Mouse (Mus musculus) MEL (cell line): ENCODE results near the gene Sema3a. TPM values are rescaled to one million over a fixed set of nuclear protein-coding genes. Genes with fewer than 3 reads are reported as not detected.

ENCODE experiments used
- DNase-seq: peaks from one replicate; pipeline ENCODE4 v3.0.0; 2011; ENCODE audit warnings: low read depth, low spot score
- H3K27ac ChIP-seq: 2 replicates; pipeline ENCODE4 v1.5.1; 2012; ENCODE audit warnings: low read depth, mild to moderate bottlenecking, control low read depth, low read length, moderate library complexity; ENCODE audit not compliant: control insufficient read depth
- H3K27me3 ChIP-seq, 2 experiments: fragments of 150-350 bp in 1 of 2; sonication (generic) in 1 of 2; 2 replicates each; pipeline ENCODE4 v1.6.1; 2012; ENCODE audit warnings: low read length in 2 of 2, mild to moderate bottlenecking in 2 of 2, improper control_type of control experiment in 1 of 2, moderate library complexity in 1 of 2; ENCODE audit not compliant: insufficient read depth in 2 of 2, control insufficient read depth in 1 of 2
- H3K36me3 ChIP-seq, 2 experiments: 2 replicates each; pipeline ENCODE4 v1.6.1; 2012 to 2014; ENCODE audit warnings: low read length in 2 of 2, improper control_type of control experiment in 1 of 2, inconsistent platforms in 1 of 2, mild to moderate bottlenecking in 1 of 2; ENCODE audit not compliant: insufficient read depth in 2 of 2, control insufficient read depth in 1 of 2
- H3K4me1 ChIP-seq, 2 experiments: fragments of 150-350 bp in 1 of 2; sonication (generic) in 1 of 2; 2 replicates each; pipeline ENCODE4 v1.6.1; 2012; ENCODE audit warnings: low read length in 2 of 2, improper control_type of control experiment in 1 of 2, mild to moderate bottlenecking in 1 of 2; ENCODE audit not compliant: insufficient read depth in 2 of 2, control insufficient read depth in 1 of 2
- H3K4me3 ChIP-seq, 2 experiments: fragments of 150-350 bp in 1 of 2; sonication (generic) in 1 of 2; 2 replicates each; pipeline ENCODE4 v1.5.1; 2012; ENCODE audit warnings: low read depth in 2 of 2, low read length in 2 of 2, mild to moderate bottlenecking in 2 of 2, moderate library complexity in 2 of 2, control low read depth in 1 of 2, improper control_type of control experiment in 1 of 2; ENCODE audit not compliant: control insufficient read depth in 1 of 2, insufficient read depth in 1 of 2
- H3K79me2 ChIP-seq: 2 replicates; pipeline ENCODE4 v1.6.1; 2012; ENCODE audit warnings: mild to moderate bottlenecking, low read length, moderate library complexity; ENCODE audit not compliant: control insufficient read depth, poor library complexity, insufficient read depth
- H3K9ac ChIP-seq: 2 replicates; pipeline ENCODE4 v1.6.1; 2012; ENCODE audit warnings: low read depth, mild to moderate bottlenecking, control low read depth, low read length, moderate library complexity; ENCODE audit not compliant: control insufficient read depth, poor library complexity, severe bottlenecking
- H3K9me3 ChIP-seq: fragments of 150-350 bp; sonication (generic); replicated peaks from 2 replicates; pipeline ENCODE4 v1.6.1; 2012; ENCODE audit warnings: mild to moderate bottlenecking, low read length, improper control_type of control experiment, moderate library complexity; ENCODE audit not compliant: insufficient read depth
- BHLHE40 ChIP-seq: IDR thresholded peaks from 2 replicates; pipeline ENCODE4 v1.6.1; 2012; ENCODE audit warnings: low read depth, mild to moderate bottlenecking, inconsistent platforms, low read length, improper control_type of control experiment, borderline replicate concordance
- CHD1 ChIP-seq: IDR thresholded peaks from 2 replicates; pipeline ENCODE4 v1.6.1; 2012; ENCODE audit warnings: low read depth, mild to moderate bottlenecking, inconsistent platforms, low read length, improper control_type of control experiment
- CHD2 ChIP-seq: IDR thresholded peaks from 2 replicates; pipeline ENCODE4 v1.6.1; 2011; ENCODE audit warnings: low read length, improper control_type of control experiment
- E2F4 ChIP-seq: IDR thresholded peaks from 2 replicates; pipeline ENCODE4 v1.6.1; 2011; ENCODE audit warnings: low read depth, low read length, improper control_type of control experiment, borderline replicate concordance
- ELF1 ChIP-seq: IDR thresholded peaks from 2 replicates; pipeline ENCODE4 v1.6.1; 2014; ENCODE audit warnings: low read depth, mild to moderate bottlenecking, inconsistent platforms, low read length, improper control_type of control experiment, moderate library complexity
- ETS1 ChIP-seq: IDR thresholded peaks from 2 replicates; pipeline ENCODE4 v1.6.1; 2012; ENCODE audit warnings: low read depth, mild to moderate bottlenecking, inconsistent platforms, low read length, improper control_type of control experiment, moderate library complexity
- GABPA ChIP-seq: IDR thresholded peaks from 2 replicates; pipeline ENCODE4 v1.6.1; 2012; ENCODE audit warnings: low read depth, mild to moderate bottlenecking, inconsistent platforms, low read length, improper control_type of control experiment, moderate library complexity
- GATA1 ChIP-seq: IDR thresholded peaks from 2 replicates; pipeline ENCODE4 v1.6.1; 2011; ENCODE audit warnings: low read depth, low read length, improper control_type of control experiment
- HCFC1 ChIP-seq: IDR thresholded peaks from 2 replicates; pipeline ENCODE4 v1.6.1; 2012; ENCODE audit warnings: low read depth, mild to moderate bottlenecking, inconsistent platforms, low read length, improper control_type of control experiment, moderate library complexity
- KAT2A ChIP-seq: conservative IDR thresholded peaks from 2 replicates; pipeline ENCODE4 v1.6.1; 2012; ENCODE audit warnings: low read depth, low read length, improper control_type of control experiment, inconsistent platforms
- MAFK ChIP-seq: IDR thresholded peaks from 2 replicates; pipeline ENCODE4 v1.6.1; 2011; ENCODE audit warnings: low read depth, mild to moderate bottlenecking, low read length, improper control_type of control experiment, borderline replicate concordance
- MAX ChIP-seq: IDR thresholded peaks from 2 replicates; pipeline ENCODE4 v1.6.1; 2011; ENCODE audit warnings: low read length, improper control_type of control experiment
- MAZ ChIP-seq: IDR thresholded peaks from 2 replicates; pipeline ENCODE4 v1.6.1; 2012; ENCODE audit warnings: low read depth, mild to moderate bottlenecking, inconsistent platforms, low read length, improper control_type of control experiment
- MEF2A ChIP-seq: IDR thresholded peaks from 2 replicates; pipeline ENCODE4 v1.6.1; 2014; ENCODE audit warnings: low read depth, mild to moderate bottlenecking, inconsistent platforms, low read length, improper control_type of control experiment; ENCODE audit not compliant: poor library complexity, insufficient replicate concordance, severe bottlenecking; ENCODE audit errors: extremely low read depth
- MYC ChIP-seq: IDR thresholded peaks from 2 replicates; pipeline ENCODE4 v1.6.1; 2011; ENCODE audit warnings: low read depth, mild to moderate bottlenecking, low read length, improper control_type of control experiment, moderate library complexity
- POLR2A ChIP-seq, 2 experiments: IDR thresholded peaks; 2 replicates each; pipeline ENCODE4 v1.6.1; 2011 to 2012; ENCODE audit warnings: low read length in 2 of 2, mild to moderate bottlenecking in 2 of 2, control low read depth in 1 of 2, improper control_type of control experiment in 1 of 2, low read depth in 1 of 2, moderate library complexity in 1 of 2; ENCODE audit not compliant: control insufficient read depth in 1 of 2, insufficient read depth in 1 of 2, poor library complexity in 1 of 2
- SIN3A ChIP-seq: IDR thresholded peaks from 2 replicates; pipeline ENCODE4 v1.6.1; 2012; ENCODE audit warnings: low read length, improper control_type of control experiment, inconsistent platforms
- TCF12 ChIP-seq: IDR thresholded peaks from 2 replicates; pipeline ENCODE4 v1.6.1; 2014; ENCODE audit warnings: low read depth, mild to moderate bottlenecking, inconsistent platforms, low read length, improper control_type of control experiment, moderate library complexity
- USF1 ChIP-seq: IDR thresholded peaks from 2 replicates; pipeline ENCODE4 v1.6.1; 2014; ENCODE audit warnings: low read depth, mild to moderate bottlenecking, inconsistent platforms, low read length, improper control_type of control experiment, moderate library complexity
- polyA plus RNA-seq, 2 experiments: library from polyadenylated mRNA; stranded (reverse) in 1 of 2; unstranded in 1 of 2; fragments of >175 nt in 1 of 2; fragments of >200 nt in 1 of 2; gene quantifications; 2 replicates each; pipeline versions ENCODE4 v1.2.1 to v1.2.4; 2012; ENCODE audit warnings: low replicate concordance in 2 of 2, low read depth in 1 of 2; ENCODE audit not compliant: insufficient read length in 2 of 2, insufficient read depth in 1 of 2, missing spikeins in 1 of 2
- total RNA-seq: library from RNA; depleted of rRNA; stranded (reverse); fragments of 300-350 nt; gene quantifications from 2 replicates; pipeline ENCODE4 v1.2.3, GENCODE M21; 2012

Sema3a gene
- total and polyA plus RNA-seq, 3 experiments: not detected

DNA sequence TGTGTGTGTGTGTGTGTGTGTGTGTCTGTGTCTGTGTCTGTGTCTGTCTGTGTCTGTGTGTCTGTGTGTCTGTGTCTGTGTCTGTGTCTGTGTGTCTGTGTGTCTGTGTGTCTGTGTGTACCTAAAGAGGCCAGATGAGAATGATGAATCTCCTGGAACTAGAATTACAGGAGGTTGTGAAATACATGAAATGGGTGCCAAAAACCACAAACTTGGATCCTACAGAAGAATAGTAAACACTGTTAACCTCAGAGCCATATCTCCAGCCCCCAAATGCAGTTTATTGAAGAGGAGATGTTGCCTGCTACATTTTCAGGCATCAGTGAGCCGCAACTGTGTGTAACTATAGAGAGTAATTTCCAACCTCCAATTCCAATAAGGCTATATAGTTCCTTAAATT is 34.8 kb upstream of the Sema3a start:
- H3K9ac ChIP-seq: no peak overlapping the region
- no peaks in the 10 kb centered on the region for H3K27me3 ChIP-seq
- no peaks in the 10 kb centered on the region for H3K36me3 ChIP-seq
- H3K9me3 ChIP-seq: no peaks in the 10 kb centered on the region
- no peak for TF ChIP-seq CHD2
- TF ChIP-seq MAZ: no peak
- TF ChIP-seq HCFC1: no peak
- TF ChIP-seq ELF1: no peak
- no peak for TF ChIP-seq SIN3A
- TF ChIP-seq CHD1: no peak
- no peak for TF ChIP-seq MAX
- no peak for TF ChIP-seq POLR2A (IDR thresholded peaks at IDR 0.05; ENCODE audit: control insufficient read depth in 1 of 2, insufficient read depth in 1 of 2, low read depth in 1 of 2, low read length in 2 of 2, poor library complexity in 1 of 2)
- H3K4me1 ChIP-seq: no peaks in the 10 kb centered on the region
- DNase-seq: peak; percentile 7
- no peak overlapping the region for H3K4me3 ChIP-seq
- no peaks in the 10 kb centered on the region for H3K79me2 ChIP-seq
- no peak overlapping the region for H3K27ac ChIP-seq

DNA sequence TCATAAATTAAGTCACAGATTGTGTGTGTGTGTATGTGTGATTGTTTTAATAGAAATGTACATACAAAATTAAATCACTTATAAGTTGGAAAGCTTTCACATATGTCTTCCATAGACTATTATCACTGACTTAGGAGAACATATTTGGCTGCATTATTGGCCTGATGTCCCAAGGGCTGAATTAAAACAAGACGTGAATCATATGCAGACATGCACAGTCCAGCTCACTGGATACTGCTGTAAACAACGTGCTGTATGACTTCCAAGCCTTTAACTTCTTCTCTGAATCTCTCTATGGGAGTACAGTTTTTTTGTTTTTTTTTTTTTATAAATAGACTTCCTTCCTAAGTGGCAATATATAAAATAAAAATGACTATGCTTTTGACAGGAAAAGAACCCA is 15.7 kb upstream of the Sema3a start:
- Histone ChIP-seq H3K36me3 (no peaks in the 10 kb centered on the region), H3K27me3 (no peaks in the 10 kb centered on the region), H3K4me3 (no peak overlapping the region), H3K79me2 (no peaks in the 10 kb centered on the region), H3K9ac (no peak overlapping the region), H3K9me3 (no peaks in the 10 kb centered on the region), H3K27ac (no peak overlapping the region), H3K4me1 (no peaks in the 10 kb centered on the region)
- TF ChIP-seq POLR2A (IDR thresholded peaks at IDR 0.05; ENCODE audit: control insufficient read depth in 1 of 2, insufficient read depth in 1 of 2, low read depth in 1 of 2, low read length in 2 of 2, poor library complexity in 1 of 2): no peak
- no peak for TF ChIP-seq ETS1
- no peak for TF ChIP-seq MEF2A
- no peak for TF ChIP-seq E2F4
- no peak for TF ChIP-seq MAZ
- no peak for TF ChIP-seq MAFK
- no peak for TF ChIP-seq USF1
- TF ChIP-seq MAX: no peak
- no peak for TF ChIP-seq CHD1
- no peak for TF ChIP-seq GATA1
- TF ChIP-seq TCF12: no peak
- no peak for TF ChIP-seq KAT2A
- no peak for TF ChIP-seq GABPA
- TF ChIP-seq BHLHE40: no peak
- no peak for TF ChIP-seq MYC
- no peak for DNase-seq
